In the genomic region with DNA sequence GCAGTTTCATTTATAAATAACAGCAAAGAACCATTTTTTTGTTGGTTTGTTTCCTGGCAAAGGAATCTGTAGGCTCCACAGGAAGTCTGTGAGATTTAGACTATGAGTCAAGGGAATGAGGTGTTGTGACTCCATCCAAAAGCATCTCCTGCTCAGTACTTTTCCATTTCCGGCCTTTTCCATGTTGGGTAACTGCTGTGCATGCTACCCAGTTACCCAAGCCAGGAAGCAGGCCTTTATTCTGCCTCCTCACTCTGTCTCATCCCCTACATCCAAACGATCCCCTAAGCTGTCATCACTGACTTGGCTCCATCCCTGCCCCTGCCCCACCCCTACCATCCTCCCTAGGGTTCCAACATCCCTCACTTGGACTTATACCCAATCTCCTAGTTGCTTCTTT, we compare ENCODE assay signal across 17 mouse cellular contexts. TPM values are rescaled to one million over a fixed set of nuclear protein-coding genes. Genes with fewer than 3 reads are reported as not detected.
DNase-seq lines count a peak whose midpoint lies in the region; ATAC-seq and TF ChIP-seq lines count a peak whose summit lies in the region.
"Had no signal": no experiment of that assay in that cellular context is flagged by ENCODE, and none has a peak within 500 bp of the region (broad histone marks: within the 10 kb centered on the region; RNA-seq: fewer than 3 reads in every experiment).

No protein-coding gene starts in this region.

- no peak overlapping the region for H3K9ac ChIP-seq in kidney, embryonic 14.5 days (ENCODE audit: low read depth, low read length)
- no peak overlapping the region for H3K9ac ChIP-seq in lung, postnatal 0 days (replicated peaks; ENCODE audit: low read depth)
- H3K9ac ChIP-seq: embryonic facial prominence, embryonic 15.5 days; limb, embryonic 13.5 days; neural tube, embryonic 12.5 days had no signal

- TF ChIP-seq EP300 in lung, postnatal 0 days (IDR thresholded peaks at IDR 0.05) = no peak

- ATAC-seq in kidney, embryonic 14.5 days (ENCODE audit: low FRiP score, low TSS enrichment) = no peak
- peak; percentile 53 for ATAC-seq in lung, postnatal 0 days
- ATAC-seq: forebrain, embryonic 14.5 days; hindbrain, embryonic 16.5 days had no signal

- TF ChIP-seq POLR2A in kidney, adult 2 months (IDR thresholded peaks at IDR 0.05; ENCODE audit: low read depth, low read length) = no peak

- 54% methylated on average over 2 of the region's 2 CpGs for WGBS in kidney, adult 2 months
- WGBS in kidney, embryonic 14.5 days = 72% methylated on average over 2 of the region's 2 CpGs
- WGBS in lung, postnatal 0 days = 50% methylated on average over 2 of the region's 2 CpGs

- no peaks in the 10 kb centered on the region for H3K36me3 ChIP-seq in kidney, adult 2 months (ENCODE audit: control insufficient read depth, insufficient read depth, low read length)
- H3K36me3 ChIP-seq in kidney, embryonic 14.5 days (ENCODE audit: control insufficient read depth, insufficient read depth, low read length) = no peaks in the 10 kb centered on the region
- no peaks in the 10 kb centered on the region for H3K36me3 ChIP-seq in lung, postnatal 0 days (ENCODE audit: insufficient read depth, low read length)
- H3K36me3 ChIP-seq: embryonic facial prominence, embryonic 15.5 days; limb, embryonic 13.5 days; neural tube, embryonic 12.5 days had no signal

- H3K4me2 ChIP-seq in kidney, embryonic 14.5 days (replicated peaks; ENCODE audit: low read depth, low read length) = no peak overlapping the region
- H3K4me2 ChIP-seq in lung, postnatal 0 days (replicated peaks; ENCODE audit: low read depth, low read length) = no peak overlapping the region
- H3K4me2 ChIP-seq: embryonic facial prominence, embryonic 15.5 days; limb, embryonic 13.5 days; neural tube, embryonic 12.5 days had no signal

- TF ChIP-seq CTCF in kidney, adult 2 months (conservative IDR thresholded peaks at IDR 0.05; ENCODE audit: insufficient read depth, insufficient read length, low read depth, low read length) = no peak
- no peak for TF ChIP-seq CTCF in lung, postnatal 0 days (IDR thresholded peaks at IDR 0.05)

- peak overlapping the region; percentile 51 for H3K27ac ChIP-seq in kidney, adult 2 months (ENCODE audit: insufficient read depth, low read depth, low read length)
- no peak overlapping the region for H3K27ac ChIP-seq in kidney, embryonic 14.5 days (ENCODE audit: low read depth, low read length)
- no peak overlapping the region for H3K27ac ChIP-seq in lung, postnatal 0 days (ENCODE audit: low read length)
- H3K27ac ChIP-seq: embryonic facial prominence, embryonic 15.5 days; kidney, postnatal 0 days; limb, embryonic 13.5 days; neural tube, embryonic 12.5 days had no signal

- H3K4me3 ChIP-seq in kidney, adult 2 months (ENCODE audit: insufficient read depth, low read depth, low read length) = no peak overlapping the region
- no peak overlapping the region for H3K4me3 ChIP-seq in kidney, embryonic 14.5 days (ENCODE audit: low read length)
- H3K4me3 ChIP-seq in lung, postnatal 0 days (ENCODE audit: low read depth, low read length) = no peak overlapping the region
- H3K4me3 ChIP-seq: embryonic facial prominence, embryonic 15.5 days; limb, embryonic 13.5 days; neural tube, embryonic 12.5 days had no signal

- no peaks in the 10 kb centered on the region for H3K9me3 ChIP-seq in kidney, embryonic 14.5 days (ENCODE audit: control insufficient read depth, low read length)
- H3K9me3 ChIP-seq in lung, postnatal 0 days (ENCODE audit: low read length) = no peaks in the 10 kb centered on the region
- H3K9me3 ChIP-seq: embryonic facial prominence, embryonic 15.5 days; limb, embryonic 13.5 days; neural tube, embryonic 12.5 days had no signal

- peak; percentile 21 for DNase-seq in adrenal gland, postnatal 14 days
- DNase-seq in adrenal gland, postnatal 10 days = no peak
- peak; percentile 74 for DNase-seq in kidney, adult 2 months
- peak; percentile 40 for DNase-seq in lung, postnatal 0 days (ENCODE audit: low spot score)
- DNase-seq in lung, postnatal 25 days (ENCODE audit: low spot score) = no peak
- DNase-seq in fibroblast of lung, adult 2 months (ENCODE audit: low read depth) = peak; percentile 94
- DNase-seq in cerebellum, postnatal 25 days = no peak
- DNase-seq: gastrocnemius, postnatal 10 days; heart, postnatal 14 days; midbrain, embryonic 14.5 days had no signal

- no peaks in the 10 kb centered on the region for H3K27me3 ChIP-seq in kidney, adult 2 months (replicated peaks; ENCODE audit: control insufficient read depth, insufficient read depth, low read length)
- H3K27me3 ChIP-seq in kidney, embryonic 14.5 days (ENCODE audit: control insufficient read depth, insufficient read depth, low read length) = no peaks in the 10 kb centered on the region
- no peaks in the 10 kb centered on the region for H3K27me3 ChIP-seq in lung, postnatal 0 days (replicated peaks; ENCODE audit: insufficient read depth, low read length)
- H3K27me3 ChIP-seq: embryonic facial prominence, embryonic 15.5 days; limb, embryonic 13.5 days; neural tube, embryonic 12.5 days had no signal

- peaks cover 8% of the 10 kb centered on the region; the same call in 1 of the 2 replicates for H3K4me1 ChIP-seq in kidney, adult 2 months (ENCODE audit: control insufficient read depth, insufficient read depth, low read length)
- peaks cover 13% of the 10 kb centered on the region for H3K4me1 ChIP-seq in kidney, embryonic 14.5 days (ENCODE audit: control insufficient read depth, insufficient read depth, low read length)
- H3K4me1 ChIP-seq in lung, postnatal 0 days (ENCODE audit: insufficient read depth, low read depth, low read length) = peaks cover 3% of the 10 kb centered on the region; the same call in 1 of the 2 replicates

RNA-seq across cellular contexts. Expression of a gene that starts 18.6 kb away (rescaled TPM):
- total RNA-seq in adrenal gland, postnatal 14 days (2021) = 48.4 and 49.2 TPM in 2 replicates
- 10 to 100 TPM; 48.3 to 51.7 TPM for total RNA-seq in adrenal gland, postnatal 10 days (2021)
- polyA plus RNA-seq in kidney, adult 2 months (2012; rRNA removed) = 55.3 and 56.6 TPM in 2 replicates
- 27.6 and 44.5 TPM in 2 replicates for polyA plus RNA-seq in kidney, embryonic 14.5 days (2014; fragmentation: Nextera tagmentation; extraction: Ambion mirVana)
- 26.3 and 26.9 TPM in 2 replicates for polyA plus RNA-seq in lung, postnatal 0 days (2015; fragmentation: Nextera tagmentation; extraction: Ambion mirVana)

Comparison
In these comparisons a context has a peak if more than half of its experiments do, and no peak if none do; other contexts are left out.
1. DNase-seq: peak in adrenal gland, postnatal 14 days (single experiment), kidney, adult 2 months (single experiment), lung, postnatal 0 days (single experiment) and fibroblast of lung, adult 2 months (single experiment); none in adrenal gland, postnatal 10 days (single experiment), lung, postnatal 25 days (single experiment) and cerebellum, postnatal 25 days (0 of 2).